Comparison of ENCODE assay signal across 8 mouse cellular contexts in the genomic region with DNA sequence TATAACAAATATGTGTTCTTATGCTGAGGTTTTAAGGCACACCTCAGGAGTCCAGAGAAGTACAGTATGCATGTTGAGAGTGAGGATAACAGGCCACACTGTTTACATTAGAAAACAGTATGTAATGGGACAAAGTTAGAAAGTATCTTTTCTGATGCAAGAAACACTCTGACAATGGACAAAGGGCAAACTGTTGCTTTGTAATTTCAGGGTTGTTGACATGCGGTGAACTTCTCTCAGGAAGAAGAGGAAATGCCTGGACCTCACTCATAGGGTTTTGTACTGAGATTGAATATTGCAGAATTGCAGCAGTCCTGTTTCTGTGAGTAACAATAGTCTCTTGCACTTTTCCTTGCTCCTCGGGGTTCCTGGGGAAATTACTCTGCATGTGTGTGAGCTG. TPM values are rescaled to one million over a fixed set of nuclear protein-coding genes. Genes with fewer than 3 reads are reported as not detected.
DNase-seq lines count a peak whose midpoint lies in the region; ATAC-seq and TF ChIP-seq lines count a peak whose summit lies in the region.
"Had no signal": no experiment of that assay in that cellular context is flagged by ENCODE, and none has a peak within 500 bp of the region (broad histone marks: within the 10 kb centered on the region; RNA-seq: fewer than 3 reads in every experiment).

No protein-coding gene starts in this region.

- intact Hi-C loops in gastrocnemius, postnatal 14 days (cut with DNase I; ENCODE audit: low total_unique reads), result no loop called here

- H3K36me3 ChIP-seq in E14TG2a.4 (ENCODE audit: insufficient read depth, low read length), result peaks cover 26% of the 10 kb centered on the region
- H3K36me3 ChIP-seq in hindbrain, embryonic 13.5 days, result peaks cover 17% of the 10 kb centered on the region
- peaks cover 24% of the 10 kb centered on the region for H3K36me3 ChIP-seq in megakaryocyte, embryonic 14.5 days (replicated peaks; ENCODE audit: low read length)

- DNase-seq in NIH3T3 (ENCODE audit: low read depth), result peak; percentile 13
- DNase-seq in layer of hippocampus, adult 11-12 months (ENCODE audit: low spot score), result no peak
- DNase-seq in gastrocnemius, postnatal 14 days, result no peak
- no peak for DNase-seq in cerebellum, postnatal 36 days
- DNase-seq: thymus, postnatal 4 days had no signal

- H3K9me3 ChIP-seq in E14TG2a.4 (ENCODE audit: low read length), result no peaks in the 10 kb centered on the region
- no peaks in the 10 kb centered on the region for H3K9me3 ChIP-seq in hindbrain, embryonic 13.5 days
- no peaks in the 10 kb centered on the region for H3K9me3 ChIP-seq in megakaryocyte, embryonic 14.5 days

- no peak for TF ChIP-seq CTCF in E14TG2a.4 (conservative IDR thresholded peaks at IDR 0.05; ENCODE audit: low read length)

- H3K27me3 ChIP-seq in E14TG2a.4 (ENCODE audit: insufficient read depth, low read length), result no peaks in the 10 kb centered on the region
- no peaks in the 10 kb centered on the region for H3K27me3 ChIP-seq in hindbrain, embryonic 13.5 days
- no peaks in the 10 kb centered on the region for H3K27me3 ChIP-seq in megakaryocyte, embryonic 14.5 days (replicated peaks)

- no peak for ATAC-seq in hindbrain, embryonic 13.5 days (ENCODE audit: low FRiP score)

- WGBS in hindbrain, embryonic 13.5 days, result 33% methylated on average over 2 of the region's 2 CpGs

- H3K4me3 ChIP-seq in E14TG2a.4 (replicated peaks; ENCODE audit: low read length), result peak overlapping the region; percentile 89
- H3K4me3 ChIP-seq in hindbrain, embryonic 13.5 days, result peak overlapping the region; percentile 66
- H3K4me3 ChIP-seq in megakaryocyte, embryonic 14.5 days (replicated peaks), result peak overlapping the region; percentile 92

- H3K4me1 ChIP-seq in E14TG2a.4 (replicated peaks; ENCODE audit: low read depth, low read length), result peaks cover 10% of the 10 kb centered on the region
- peaks cover 18% of the 10 kb centered on the region for H3K4me1 ChIP-seq in hindbrain, embryonic 13.5 days (replicated peaks)
- peaks cover 39% of the 10 kb centered on the region for H3K4me1 ChIP-seq in megakaryocyte, embryonic 14.5 days

- H3K4me2 ChIP-seq in hindbrain, embryonic 13.5 days, result peak overlapping the region; percentile 57

- H3K9ac ChIP-seq in hindbrain, embryonic 13.5 days, result peak overlapping the region; percentile 78

- no peak overlapping the region for H3K27ac ChIP-seq in hindbrain, embryonic 13.5 days

RNA-seq across cellular contexts. Expression of a gene that starts 0.9 kb away (rescaled TPM):
- 14.2 and 15.3 TPM in 2 replicates for polyA plus RNA-seq in hindbrain, embryonic 13.5 days (2015; fragmentation: Nextera tagmentation; extraction: Ambion mirVana)
- polyA plus RNA-seq in megakaryocyte, embryonic 14.5 days (2012; ENCODE audit: insufficient read depth, low replicate concordance), result 0.04 TPM in 1 of 2 replicates, not detected in the other
- total RNA-seq in gastrocnemius, postnatal 14 days (2021), result 1 to 10 TPM; 1.3 to 1.8 TPM

RNA-seq across cellular contexts. Expression of a gene that starts 16.7 kb away (rescaled TPM):
- polyA plus RNA-seq in hindbrain, embryonic 13.5 days (2015; fragmentation: Nextera tagmentation; extraction: Ambion mirVana), result 16.8 and 21.3 TPM in 2 replicates
- polyA plus RNA-seq in megakaryocyte, embryonic 14.5 days (2012; ENCODE audit: insufficient read depth, low replicate concordance), result not detected in 2 replicates
- 1 to 10 TPM in 1 of 2 experiments, not detected in 1; 1.3 TPM for total RNA-seq in gastrocnemius, postnatal 14 days (2021)

RNA-seq across cellular contexts. Expression of a gene that starts 22.2 kb away (rescaled TPM):
- polyA plus RNA-seq in hindbrain, embryonic 13.5 days (2015; fragmentation: Nextera tagmentation; extraction: Ambion mirVana), result 10.3 and 11.4 TPM in 2 replicates
- 0.72 TPM in 1 of 2 replicates, not detected in the other for polyA plus RNA-seq in megakaryocyte, embryonic 14.5 days (2012; ENCODE audit: insufficient read depth, low replicate concordance)
- 1 to 10 TPM; 4.5 to 4.6 TPM for total RNA-seq in gastrocnemius, postnatal 14 days (2021)

RNA-seq across cellular contexts. Expression of a gene that starts 58.0 kb away (rescaled TPM):
- 11.7 and 12.9 TPM in 2 replicates for polyA plus RNA-seq in hindbrain, embryonic 13.5 days (2015; fragmentation: Nextera tagmentation; extraction: Ambion mirVana)
- 0.17 TPM in 1 of 2 replicates, not detected in the other for polyA plus RNA-seq in megakaryocyte, embryonic 14.5 days (2012; ENCODE audit: insufficient read depth, low replicate concordance)
- 1 to 10 TPM; 1.7 to 2.0 TPM for total RNA-seq in gastrocnemius, postnatal 14 days (2021)

Comparison
In these comparisons a context has a peak if more than half of its experiments do, and no peak if none do; other contexts are left out.
1. RNA of a gene that starts 0.9 kb away (polyA plus RNA-seq): 14.2 to 15.3 TPM in hindbrain, embryonic 13.5 days; 0.04 TPM in megakaryocyte, embryonic 14.5 days; every median in the first group is over 10 times any median in the second.
2. RNA of a gene that starts 16.7 kb away (polyA plus RNA-seq): 16.8 to 21.3 TPM in hindbrain, embryonic 13.5 days; not detected in megakaryocyte, embryonic 14.5 days; every median in the first group is over 10 times any median in the second.
3. Peak in every context shown above with its lines, with median percentiles within 50 percentile points of each other: H3K4me3 ChIP-seq.